Mouse (Mus musculus) adrenal gland, postnatal 14 days (tissue): Measurements from ENCODE around the gene Adap1. TPM values are rescaled to one million over a fixed set of nuclear protein-coding genes. Genes with fewer than 3 reads are reported as not detected.

ENCODE experiments used
- DNase-seq: peaks from one replicate; pipeline ENCODE4 v3.0.0; 2021; ENCODE audit warnings: mixed read lengths
- total RNA-seq: library from RNA; stranded (reverse); gene quantifications from 2 replicates; pipeline ENCODE4 v1.2.3, GENCODE M21; 2021

The Adap1 gene
- total RNA-seq, 1 experiment from 2014 or later: 4.5 TPM

- DNase-seq: no peak
These were observed 39.1 kb downstream of the Adap1 start for GRCm38 (mm10) chr5:139286142-139286941.

DNA sequence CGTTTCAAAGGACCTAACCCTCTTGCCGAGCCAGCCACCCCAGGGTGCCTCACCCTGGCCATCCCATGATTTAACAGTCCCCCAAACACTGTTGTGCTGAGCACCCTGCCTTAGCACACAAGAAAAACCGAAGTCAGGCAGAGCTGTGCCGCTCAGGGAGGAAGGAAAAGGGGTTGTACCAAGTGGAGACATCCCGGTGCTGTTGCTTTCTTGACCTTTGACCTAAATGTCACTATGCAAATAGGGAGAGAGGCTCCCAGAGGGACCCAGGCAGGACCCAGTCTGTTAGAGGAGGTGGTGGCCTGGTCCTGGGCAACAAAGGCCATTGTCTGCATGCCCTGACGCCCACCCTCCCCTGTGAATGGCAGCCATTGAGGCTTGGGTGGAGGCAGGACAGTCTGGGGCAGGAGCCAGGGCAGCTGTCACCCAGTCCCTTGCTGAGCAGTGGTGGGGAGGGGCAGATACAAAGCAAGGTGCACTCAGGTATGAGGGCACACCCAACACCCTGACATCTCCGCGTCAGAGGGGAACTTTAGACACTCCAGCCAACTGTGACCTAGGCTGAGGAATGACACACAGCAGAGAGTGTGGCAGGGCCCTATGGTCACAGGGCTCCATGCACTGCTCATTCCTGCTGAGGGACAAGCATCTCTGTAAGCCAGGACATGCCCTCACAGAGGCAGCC is 39.9 kb downstream of the Adap1 start:
- DNase-seq: no peak

DNA sequence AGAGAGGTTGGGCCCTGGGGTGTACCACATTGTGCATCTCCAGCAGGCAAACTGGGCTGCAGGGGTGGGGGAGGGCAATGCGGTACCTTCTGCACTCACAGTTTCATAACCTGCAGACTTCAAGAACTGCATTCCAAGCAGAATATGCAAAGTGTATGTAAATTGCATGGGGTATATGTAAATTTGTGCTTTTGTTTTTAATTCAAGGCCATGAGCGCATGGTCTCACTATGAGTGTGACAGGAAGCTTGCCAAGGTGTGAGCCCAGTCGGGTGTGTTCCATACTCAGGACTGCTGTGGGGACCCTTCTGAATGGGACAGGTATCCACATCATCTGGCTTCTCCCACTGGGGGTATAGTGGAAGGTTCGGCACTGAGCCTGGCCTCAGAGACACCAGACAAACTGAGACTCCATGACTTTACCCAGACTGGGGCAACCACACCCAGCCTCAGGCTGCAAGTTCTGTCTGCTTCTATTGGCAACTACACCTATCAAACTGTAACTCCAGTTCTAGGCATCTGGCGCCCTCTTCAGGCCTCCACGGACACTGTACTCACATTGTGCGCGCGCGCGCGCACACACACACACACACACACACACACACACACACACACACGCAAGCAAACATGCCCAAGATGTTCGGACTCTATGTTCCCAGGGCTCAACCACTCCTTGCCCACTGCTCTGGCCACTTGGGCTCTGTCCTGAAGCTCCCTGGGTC is 41.8 kb downstream of the Adap1 start:
- no peak for DNase-seq

DNA sequence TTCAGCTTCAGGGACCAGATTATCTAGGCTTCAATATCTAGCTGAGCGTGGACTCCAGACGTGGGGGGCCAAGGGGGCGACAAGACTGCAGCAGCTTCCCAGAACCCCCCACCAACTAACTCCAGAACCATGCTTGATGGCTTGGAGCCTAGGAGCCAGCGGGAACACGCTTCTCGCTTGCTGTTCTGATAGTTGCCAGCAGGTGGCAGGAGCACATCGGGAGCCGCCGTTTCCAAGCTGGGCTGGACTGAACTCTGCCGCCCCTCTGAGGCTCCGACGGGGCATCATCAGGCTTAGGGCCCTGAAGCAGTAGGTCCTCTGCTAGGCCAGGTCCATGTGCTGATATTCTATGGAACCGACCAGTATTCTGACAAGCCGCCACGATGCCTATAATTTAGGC is 43.2 kb downstream of the Adap1 start:
- DNase-seq: peak; percentile 93

DNA sequence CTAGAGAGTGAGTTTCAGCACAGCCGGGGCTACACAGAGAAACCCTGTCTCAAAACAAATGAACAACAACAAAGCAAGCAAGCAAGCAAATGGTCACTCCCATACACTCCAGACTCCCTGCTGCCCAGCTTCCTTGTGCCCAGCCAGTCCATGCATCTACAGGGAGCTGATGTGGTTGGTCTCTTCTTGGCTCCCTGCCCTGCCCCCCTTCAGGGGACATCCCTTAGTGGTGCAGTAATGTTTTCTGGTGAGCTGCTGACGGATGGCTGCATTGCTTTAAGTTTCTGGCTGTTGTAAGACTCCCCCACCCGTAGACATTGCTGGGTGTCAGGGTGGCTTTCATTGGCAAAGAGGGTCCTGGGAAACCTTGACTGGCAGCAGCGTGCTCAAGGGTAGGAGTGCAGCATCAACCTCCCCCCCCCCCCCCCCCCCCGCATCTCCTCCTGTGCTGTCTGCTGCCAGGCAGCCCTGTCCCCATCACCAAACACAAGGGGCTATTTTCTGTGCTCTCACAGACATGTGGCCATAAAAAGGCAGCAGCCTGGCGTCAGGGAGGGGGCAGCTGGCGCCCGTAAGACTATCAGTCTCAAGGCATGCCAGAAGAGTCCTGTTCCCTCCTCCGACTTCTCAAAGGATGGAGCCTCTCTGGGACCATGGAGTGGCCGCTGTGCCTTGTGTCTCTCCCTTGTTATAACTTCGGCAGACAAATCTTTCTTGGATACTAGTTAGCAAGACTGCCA is 43.9 kb downstream of the Adap1 start:
- DNase-seq: no peak

- DNase-seq: no peak
These were observed 48.1 kb downstream of the Adap1 start for GRCm38 (mm10) chr5:139277287-139277686.

DNA sequence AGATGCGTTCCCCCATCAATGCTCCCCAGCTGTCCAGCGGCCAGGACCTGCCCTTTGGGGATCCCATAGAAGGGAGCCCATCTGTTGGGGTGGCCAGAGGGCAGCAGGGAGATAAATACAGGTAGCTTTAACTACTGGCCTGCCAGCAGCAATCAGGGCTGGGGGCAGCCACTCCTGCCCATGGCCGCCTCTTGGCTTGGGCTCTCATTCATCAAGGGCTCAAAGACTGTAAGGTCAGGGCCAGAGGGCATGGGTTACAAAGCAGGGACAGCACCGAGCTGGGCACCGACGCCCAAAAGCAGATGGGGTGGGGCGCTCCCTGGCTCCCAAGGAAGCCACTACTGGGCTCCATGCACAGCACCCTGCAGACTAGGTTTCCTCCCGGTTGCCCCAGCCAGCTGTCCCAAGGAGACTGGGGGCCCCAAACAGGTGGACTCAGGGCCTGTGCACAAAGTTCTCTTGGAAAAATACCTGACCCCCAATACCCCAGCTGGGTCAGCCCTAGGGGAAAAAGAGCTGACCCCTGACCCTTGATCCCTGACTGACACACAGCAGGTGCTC is 53.3 kb downstream of the Adap1 start:
- DNase-seq: peak; percentile 42

GRCm38 (mm10) chr5:139270806-139271521 is 54.5 kb downstream of the Adap1 start:
- peak; percentile 88 for DNase-seq

DNA sequence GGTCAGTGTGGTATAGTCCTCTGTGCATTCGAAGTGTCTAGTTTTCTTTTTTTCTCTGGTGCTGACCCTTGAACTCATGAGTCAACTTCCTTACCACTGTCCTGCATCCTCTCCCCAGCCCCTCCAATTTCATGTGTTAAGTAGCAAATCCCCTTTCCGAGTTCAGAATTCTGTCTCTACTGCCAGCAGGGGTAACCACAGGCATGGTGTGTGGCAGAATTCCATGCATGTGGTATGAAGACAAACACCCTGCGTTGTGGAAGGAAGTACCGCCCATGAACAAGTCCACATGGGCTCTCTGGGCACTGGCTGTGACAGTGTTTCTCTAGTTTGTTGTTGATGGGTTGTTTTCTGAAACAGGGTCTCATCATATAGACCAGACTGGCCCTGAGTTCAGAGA is 57.8 kb downstream of the Adap1 start:
- DNase-seq: no peak

GRCm38 (mm10) chr5:139261403-139261802 is 64.0 kb downstream of the Adap1 start:
- DNase-seq: no peak

DNA sequence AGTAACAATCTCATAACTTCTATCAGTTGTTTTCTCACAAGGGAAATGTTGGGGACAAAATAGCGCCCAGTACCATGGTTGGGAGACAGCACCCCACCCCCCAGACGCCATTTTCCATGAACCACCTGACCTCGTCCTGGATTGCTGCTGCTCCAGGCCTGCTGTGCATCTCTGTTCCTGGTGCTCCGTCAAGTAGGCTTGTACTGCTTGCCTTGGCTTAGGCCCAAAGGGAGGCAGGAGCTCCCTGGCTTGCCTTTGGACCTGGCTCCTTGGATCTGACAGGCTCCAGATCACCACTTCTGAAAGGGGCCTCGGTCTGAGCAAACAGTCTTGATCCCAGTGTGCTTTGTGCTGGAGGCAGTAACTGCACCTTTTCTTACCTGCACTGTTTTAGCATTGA is 65.6 kb downstream of the Adap1 start:
- DNase-seq: no peak

DNA sequence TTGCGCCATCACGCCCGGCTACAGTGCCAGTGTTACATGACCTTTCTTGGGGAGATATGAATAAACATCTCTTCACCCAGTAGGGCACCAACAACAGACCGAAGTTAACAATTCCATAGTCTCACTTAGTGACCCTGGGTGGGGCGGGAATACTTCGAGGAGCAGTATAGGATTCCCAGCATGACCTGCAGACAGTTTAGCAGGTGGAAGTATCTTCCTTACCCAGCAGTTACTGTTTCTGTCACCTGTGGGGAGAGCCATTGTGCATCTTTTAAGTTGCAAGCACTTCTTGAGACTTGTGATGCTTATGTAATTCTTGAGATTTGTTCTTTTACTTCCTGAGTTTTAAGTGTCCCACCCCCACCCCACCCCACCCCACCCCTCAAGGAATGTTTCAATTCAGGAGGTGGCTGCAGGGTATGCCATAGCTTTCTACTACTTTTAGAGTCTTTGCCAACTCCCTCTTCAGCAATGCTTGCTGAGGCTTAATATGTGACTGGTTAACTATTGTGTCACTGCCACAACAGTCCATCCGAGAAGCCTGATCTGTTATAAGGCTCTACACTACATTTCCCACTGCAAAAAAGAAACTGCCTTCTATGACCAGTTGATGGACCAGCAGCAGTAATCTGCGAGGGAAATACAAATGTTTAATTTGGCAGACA is 66.9 kb downstream of the Adap1 start:
- DNase-seq: no peak

- no peak for DNase-seq
These were observed 67.6 kb downstream of the Adap1 start for GRCm38 (mm10) chr5:139257818-139258217.

- DNase-seq: no peak
These were observed 68.2 kb downstream of the Adap1 start for GRCm38 (mm10) chr5:139257265-139257664.

GRCm38 (mm10) chr5:139256211-139256765 is 69.1 kb downstream of the Adap1 start:
- DNase-seq: no peak

DNA sequence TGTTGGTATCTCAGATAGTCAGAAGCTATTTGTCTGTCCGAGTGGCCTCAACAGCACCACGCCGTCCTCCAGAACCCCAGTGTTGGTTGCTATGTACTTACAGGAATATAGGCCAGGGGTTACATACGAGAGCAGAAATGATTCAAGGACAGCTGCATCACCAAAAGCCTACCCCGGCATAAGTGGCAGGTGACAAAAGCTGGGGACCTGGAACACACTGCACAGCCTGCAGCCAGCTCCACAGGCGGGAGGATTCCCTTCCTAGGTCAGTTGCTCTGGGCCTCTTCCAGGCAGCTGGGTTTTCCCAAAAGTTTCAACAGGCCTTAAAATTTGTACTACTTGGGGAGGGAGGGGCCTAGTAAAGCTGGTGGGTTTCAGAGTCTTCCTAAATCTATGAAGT is 69.6 kb downstream of the Adap1 start:
- no peak for DNase-seq

DNA sequence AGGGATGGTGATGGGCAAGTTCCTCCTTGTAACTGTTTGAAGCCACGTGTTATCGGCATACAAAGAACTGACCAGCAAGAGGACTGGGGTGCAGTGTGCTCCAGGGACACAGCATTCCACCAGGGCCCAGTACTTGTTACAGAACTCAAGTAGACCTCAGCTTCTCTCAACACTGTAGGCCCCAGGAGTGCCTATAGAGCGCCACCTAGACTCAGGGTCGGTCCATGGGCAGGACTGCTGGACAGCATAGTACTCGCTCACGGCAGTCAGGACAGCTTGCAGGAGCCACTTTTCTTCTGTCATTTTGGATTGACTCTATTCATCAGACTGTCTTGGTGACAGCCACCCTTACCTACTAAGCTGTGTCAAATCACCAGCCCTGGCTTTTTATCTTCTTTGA is 70.5 kb downstream of the Adap1 start:
- no peak for DNase-seq

DNA sequence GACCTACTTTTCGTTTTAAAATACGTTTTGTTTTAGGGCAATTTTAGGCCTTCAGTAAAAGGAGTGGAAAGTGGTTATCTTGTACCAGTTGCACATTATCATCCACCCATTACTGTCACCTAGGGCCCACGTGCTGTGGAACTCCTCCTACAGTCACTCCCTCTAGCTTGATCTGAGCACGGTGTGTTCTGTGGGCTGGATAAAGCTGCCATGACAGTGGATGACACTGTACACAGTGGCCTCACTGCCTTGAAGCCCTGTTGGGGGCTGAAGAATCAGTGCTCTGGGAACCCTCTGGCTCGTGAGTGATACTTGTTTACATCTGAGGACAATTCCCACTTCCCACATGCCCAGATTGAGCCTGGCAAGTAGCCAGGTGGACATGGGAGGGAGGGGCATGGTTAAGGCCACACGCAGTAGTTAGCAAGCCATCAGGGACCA is 72.1 kb downstream of the Adap1 start:
- DNase-seq: peak; percentile 71

DNA sequence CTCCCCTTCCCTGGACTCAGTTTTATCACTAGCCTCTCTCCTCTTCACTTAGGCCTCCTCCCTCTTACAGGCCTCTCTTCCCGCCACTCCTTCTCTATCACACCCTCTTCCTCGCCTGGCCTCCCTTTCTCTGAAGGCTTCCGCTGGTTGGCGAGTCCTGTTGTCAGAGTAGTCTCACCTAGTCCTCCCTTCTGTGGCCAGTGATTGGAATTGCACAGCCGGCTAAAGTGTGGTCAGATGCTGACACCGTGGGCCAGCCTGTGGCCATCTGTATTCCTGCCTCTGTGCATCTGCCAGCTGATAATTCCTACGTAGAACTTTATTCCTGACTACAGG is 72.5 kb downstream of the Adap1 start:
- no peak for DNase-seq

DNA sequence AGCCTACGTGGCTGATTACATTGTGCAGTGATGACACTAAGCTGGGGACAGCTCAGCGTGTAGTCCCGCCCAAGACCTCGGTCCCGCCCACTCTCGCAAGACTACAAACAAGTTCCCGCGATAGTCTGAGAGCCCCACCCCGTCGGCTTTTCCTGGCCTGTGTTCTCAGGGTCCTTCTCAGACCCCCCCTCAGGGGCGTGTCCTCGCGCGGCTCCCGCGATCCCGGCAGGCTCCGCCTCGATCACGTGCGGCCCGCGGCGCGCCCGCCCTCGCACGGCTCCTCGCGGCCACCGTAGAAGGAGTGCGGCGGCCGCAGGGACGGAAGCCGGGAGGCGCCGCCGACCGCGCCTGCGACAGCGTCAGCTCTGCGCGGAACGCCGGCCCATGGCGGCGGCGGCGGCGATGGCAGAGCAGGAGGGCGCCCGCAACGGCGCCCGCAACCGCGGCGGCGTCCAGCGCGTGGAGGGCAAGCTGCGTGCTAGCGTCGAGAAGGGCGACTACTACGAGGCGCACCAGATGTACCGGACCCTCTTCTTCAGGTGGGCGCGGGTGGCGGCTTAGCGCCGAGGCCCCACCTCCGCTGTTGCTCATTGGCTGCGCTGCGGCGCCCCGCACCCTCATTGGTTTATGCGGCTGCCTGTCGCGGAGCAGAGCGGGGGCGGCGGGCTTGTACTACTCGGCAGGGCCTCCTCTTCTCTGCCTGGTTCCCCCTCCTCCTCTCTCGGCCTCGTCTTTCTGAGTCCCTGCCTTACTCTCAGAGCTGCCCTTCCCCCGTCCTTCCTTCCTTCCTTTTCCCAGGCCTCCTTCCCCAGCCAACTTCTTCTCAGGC is 73.1 kb downstream of the Adap1 start, which contains the start of gene Get4:
TSS of gene Get4 (plus strand) at position 244 of the 829 bp plus-strand sequence.
- DNase-seq: peak; percentile 100
